Mouse (Mus musculus): Measurements from ENCODE around the gene E130308A19Rik.

E130308A19Rik gene

GRCm38 (mm10) chr4:59682950-59683349, 56.9 kb downstream of the E130308A19Rik start:
- DNase-seq (ENCODE audit: low read depth), result no peak

DNA sequence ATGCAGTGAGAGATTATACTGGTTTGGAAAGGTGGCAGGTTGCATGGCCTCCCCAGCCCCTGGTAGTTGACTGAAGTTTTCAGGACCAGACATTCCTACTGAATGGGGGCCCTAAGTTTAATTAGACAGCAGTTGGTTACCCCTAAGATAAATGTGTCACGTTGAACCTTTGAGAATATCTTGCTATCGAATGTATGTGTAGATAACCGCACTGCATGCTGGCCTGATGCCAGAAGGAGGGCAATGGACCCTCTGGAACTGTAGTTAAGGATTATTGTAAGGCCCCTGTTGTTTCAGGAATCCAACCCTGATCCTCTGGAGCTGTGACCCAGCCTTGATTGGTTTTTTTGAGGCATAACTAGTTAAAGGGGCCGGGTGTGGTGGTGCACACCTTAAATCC, 58.3 kb downstream of the E130308A19Rik start:
- no peak for DNase-seq (ENCODE audit: low read depth)

GRCm38 (mm10) chr4:59686716-59687115, 60.7 kb downstream of the E130308A19Rik start:
- no peak for DNase-seq (ENCODE audit: low read depth)

DNA sequence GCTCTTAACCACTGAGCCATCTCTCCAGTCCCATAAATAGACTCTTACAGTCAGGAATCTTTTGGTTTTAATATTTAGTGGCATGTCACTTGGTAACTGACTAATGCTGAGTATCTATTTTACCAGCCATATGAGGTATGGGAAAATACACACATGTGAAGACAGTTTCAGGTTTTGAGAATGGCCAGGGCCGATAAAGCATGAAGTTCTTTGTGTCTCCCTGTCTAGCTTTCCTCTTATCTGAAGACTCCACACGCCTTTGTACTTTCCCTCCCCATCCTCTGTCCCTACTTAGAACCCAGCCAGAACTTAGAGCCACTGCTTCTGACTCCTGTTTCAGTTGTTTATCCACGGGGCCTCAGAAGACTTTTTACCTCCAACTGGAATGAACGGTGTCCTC, 63.0 kb downstream of the E130308A19Rik start:
- DNase-seq (ENCODE audit: low read depth), result no peak

- no peak for DNase-seq (ENCODE audit: low read depth)
These were observed 64.1 kb downstream of the E130308A19Rik start for GRCm38 (mm10) chr4:59690145-59690544.

DNA sequence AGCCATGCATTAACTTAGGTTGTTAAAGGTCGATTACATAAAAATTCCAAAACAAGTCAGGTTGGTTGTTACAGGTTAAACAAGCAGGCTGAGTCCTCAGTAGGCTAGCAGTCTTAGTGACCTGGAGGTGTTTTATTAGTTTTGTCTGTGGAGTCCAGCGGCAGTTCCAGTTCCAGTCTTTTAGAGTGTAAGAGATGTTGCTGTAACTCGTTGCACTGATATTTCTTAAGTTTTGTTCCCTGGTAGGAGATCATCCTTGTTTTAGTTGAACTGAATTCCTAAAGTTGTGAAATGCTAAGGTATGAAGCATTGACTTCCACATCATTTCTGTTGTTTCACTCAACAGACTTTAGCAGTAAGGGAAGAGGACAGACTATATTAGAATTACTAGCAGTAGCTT, 70.8 kb downstream of the E130308A19Rik start:
- no peak for DNase-seq (ENCODE audit: low read depth)

- DNase-seq (ENCODE audit: low read depth), result no peak
These were observed 71.9 kb downstream of the E130308A19Rik start for GRCm38 (mm10) chr4:59697869-59698268.

DNA sequence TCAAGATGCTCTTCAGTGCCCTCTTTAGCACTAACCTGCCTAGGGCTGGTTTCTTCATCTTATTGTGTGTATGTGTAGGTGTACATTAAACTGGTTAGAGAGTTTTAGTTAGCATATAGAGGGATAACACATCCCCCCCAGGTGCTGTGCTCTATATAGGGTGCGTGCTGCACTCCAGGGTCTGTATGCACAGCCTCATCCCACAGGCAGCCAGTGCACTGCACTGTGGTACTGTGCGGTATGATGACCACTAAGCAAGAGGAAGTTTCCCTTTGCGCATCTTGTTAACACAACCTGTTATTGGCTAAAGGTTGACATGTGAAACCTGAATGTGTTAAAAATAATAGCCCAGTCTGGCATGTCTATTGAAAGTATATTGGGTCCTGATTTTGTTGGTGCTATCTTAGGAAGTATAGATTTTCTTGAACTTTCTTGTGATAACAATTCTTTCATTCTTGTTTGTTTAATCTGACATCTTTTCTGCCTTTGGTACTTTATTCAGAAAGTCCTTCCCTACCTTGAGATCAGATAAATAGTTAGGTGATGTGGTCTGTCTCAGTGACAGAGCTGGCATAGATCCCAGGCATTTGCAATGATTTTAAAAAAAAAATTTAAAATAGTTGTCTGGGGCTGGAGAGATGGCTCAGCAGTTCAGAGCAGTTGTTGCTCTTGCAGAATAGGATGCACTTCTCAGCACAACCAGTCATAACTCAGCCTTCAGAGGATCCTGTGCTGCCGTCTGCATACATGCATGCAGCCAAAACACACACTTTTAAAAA, 73.2 kb downstream of the E130308A19Rik start:
- no peak for DNase-seq (ENCODE audit: low read depth)

GRCm38 (mm10) chr4:59709321-59709720, 83.3 kb downstream of the E130308A19Rik start:
- DNase-seq (ENCODE audit: low read depth), result no peak

GRCm38 (mm10) chr4:59710736-59711389, 84.9 kb downstream of the E130308A19Rik start:
- DNase-seq (ENCODE audit: low read depth), result no peak

DNA sequence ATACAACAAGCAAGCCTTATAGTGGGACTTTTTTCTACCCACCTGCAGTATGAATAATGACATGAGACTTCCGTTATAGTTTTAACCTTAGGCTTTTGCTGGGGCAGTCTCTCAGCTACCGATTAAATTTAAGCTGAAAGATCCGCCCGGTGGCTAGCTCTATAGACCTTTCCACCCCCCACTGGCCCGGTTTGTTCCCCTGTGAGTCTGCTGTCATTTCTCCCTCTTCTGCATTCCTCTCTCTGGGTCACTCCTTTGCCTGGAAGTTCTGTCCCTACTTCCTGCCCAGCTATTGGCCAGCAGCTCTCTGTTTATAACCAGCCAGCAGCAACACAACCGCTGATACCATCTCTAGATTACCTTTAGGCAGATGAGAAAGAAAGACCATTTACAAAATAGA, 86.4 kb downstream of the E130308A19Rik start:
- DNase-seq (ENCODE audit: low read depth), result no peak

GRCm38 (mm10) chr4:59712955-59713354, 86.9 kb downstream of the E130308A19Rik start:
- no peak for DNase-seq (ENCODE audit: low read depth)

DNA sequence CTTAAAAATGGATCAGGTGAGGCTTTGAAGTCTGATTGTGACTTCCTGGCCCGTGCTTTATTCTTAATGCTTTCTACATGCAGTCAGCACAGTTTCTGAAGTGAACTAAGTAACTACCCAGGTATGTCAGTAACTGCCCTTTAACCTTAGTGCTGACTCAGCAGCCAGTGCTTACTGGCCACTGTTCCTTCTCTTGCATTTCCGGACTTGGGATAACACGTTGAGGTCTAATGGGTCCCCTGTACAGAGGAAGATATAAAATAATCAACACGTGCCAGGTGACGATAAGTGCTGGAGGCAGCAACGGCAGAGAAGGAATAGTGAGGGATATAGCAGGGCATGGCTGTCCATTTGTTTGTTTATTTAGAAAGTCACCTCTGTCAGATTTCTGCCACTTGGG, 88.5 kb downstream of the E130308A19Rik start:
- no peak for DNase-seq (ENCODE audit: low read depth)

DNA sequence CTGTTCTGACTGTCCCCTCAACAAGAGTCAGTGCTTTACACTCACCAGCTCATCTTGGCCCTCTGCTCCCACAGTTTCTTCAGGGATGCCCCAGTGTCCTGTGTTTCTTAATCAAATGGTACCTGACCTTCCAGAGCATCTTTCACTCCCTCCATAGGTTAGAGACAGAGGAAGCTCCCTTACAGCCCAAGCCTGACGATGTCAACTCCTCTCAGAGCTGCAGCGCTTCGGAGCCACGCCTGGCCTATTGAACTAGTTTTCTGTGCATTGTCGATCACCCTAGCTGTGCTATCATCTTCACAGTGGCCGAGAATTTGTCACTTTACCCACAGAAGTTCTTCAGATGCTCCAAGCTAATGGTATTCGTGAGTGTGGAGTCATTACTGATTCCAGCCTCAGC, 88.9 kb downstream of the E130308A19Rik start:
- no peak for DNase-seq (ENCODE audit: low read depth)

DNA sequence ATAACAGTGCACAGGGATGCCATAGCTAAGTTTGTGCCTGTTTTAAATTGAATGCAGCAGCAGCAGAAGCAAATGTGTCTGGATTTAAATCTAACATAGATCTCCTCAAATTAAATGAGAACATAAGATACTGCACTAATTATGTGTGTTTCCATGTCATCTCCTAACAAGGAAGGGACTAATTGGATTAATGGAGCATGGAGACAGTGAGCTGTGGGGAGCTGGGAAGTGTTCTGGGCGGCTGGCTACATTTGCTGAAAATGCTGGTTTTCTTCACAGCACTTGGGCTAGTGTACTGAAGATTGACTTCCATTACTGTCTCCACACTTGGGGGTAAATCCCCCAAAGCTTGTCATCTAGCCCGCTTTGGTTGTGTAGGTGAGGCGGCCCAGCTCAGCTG, 89.5 kb downstream of the E130308A19Rik start:
- no peak for DNase-seq (ENCODE audit: low read depth)

- DNase-seq (ENCODE audit: low read depth), result no peak
These were observed 91.3 kb downstream of the E130308A19Rik start for GRCm38 (mm10) chr4:59717349-59717748.

- no peak for DNase-seq (ENCODE audit: low read depth)
These were observed 92.5 kb downstream of the E130308A19Rik start for GRCm38 (mm10) chr4:59718542-59718941.

GRCm38 (mm10) chr4:59719481-59720355, 93.7 kb downstream of the E130308A19Rik start:
- DNase-seq (ENCODE audit: low read depth), result no peak

DNA sequence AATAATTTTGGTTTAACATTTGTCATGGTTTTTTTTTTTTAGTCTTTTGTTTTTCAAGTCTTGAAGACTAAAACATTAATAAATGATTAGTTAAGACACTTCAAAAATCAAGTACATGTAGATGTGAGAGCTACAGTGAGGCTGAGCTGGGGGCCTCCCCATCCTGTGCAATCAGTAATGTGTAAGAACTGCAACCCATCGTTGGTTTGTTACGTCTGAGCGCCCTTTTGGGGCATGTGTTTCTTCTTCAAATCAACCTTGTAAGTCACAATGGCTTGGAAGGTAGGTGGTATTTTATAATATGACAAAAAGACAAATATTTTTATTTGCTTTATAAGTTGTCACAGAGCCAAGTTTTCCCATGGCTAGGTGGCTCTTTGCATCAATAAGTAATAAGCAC, 95.8 kb downstream of the E130308A19Rik start:
- no peak for DNase-seq (ENCODE audit: low read depth)

- DNase-seq (ENCODE audit: low read depth), result no peak
These were observed 99.6 kb downstream of the E130308A19Rik start for GRCm38 (mm10) chr4:59725579-59725978.

- no peak for DNase-seq (ENCODE audit: low read depth)
These were observed 100.5 kb downstream of the E130308A19Rik start for GRCm38 (mm10) chr4:59726501-59726900.

GRCm38 (mm10) chr4:59727187-59727877, 101.3 kb downstream of the E130308A19Rik start:
- DNase-seq (ENCODE audit: low read depth), result no peak
